Mouse (Mus musculus) CD4-positive naive resting alpha-beta T cell, adult 76 days (primary cell): ENCODE results near the gene Peli2. TPM values are rescaled to one million over a fixed set of nuclear protein-coding genes. Genes with fewer than 3 reads are reported as not detected.

Experiments
- total RNA-seq: library from RNA; stranded (reverse); gene quantifications from one replicate; pipeline ENCODE4 v1.2.4, GENCODE M21; 2023

The Peli2 gene
- 0.82 TPM for total RNA-seq

GRCm38 (mm10) chr14:48120752-48121528 is at the start of gene Peli2:
Gene Peli2 (plus strand): TSS chr14:48120823.

